Mouse (Mus musculus) T-helper 17 cell (primary cell): ENCODE results near the gene Habp2.

Source experiments
- in situ Hi-C, 2 experiments: fragments of 300-600 bp; cut with MboI, MseI; formaldehyde crosslinking; loops; 1 replicate in 1 of 2; 2 replicates in 1 of 2; pipeline ENCODE4 v1.15.1; 2025; ENCODE audit warnings: high pct_unique_total_duplicates in 2 of 2

The Habp2 gene

GRCm38 (mm10) chr19:56294654-56295399 is 7.9 kb downstream of the Habp2 start:
- in situ Hi-C loops = no loop called here

GRCm38 (mm10) chr19:56296668-56297067 is 9.7 kb downstream of the Habp2 start:
- in situ Hi-C loops = no loop called here

GRCm38 (mm10) chr19:56297264-56297663 is 10.3 kb downstream of the Habp2 start:
- in situ Hi-C loops = no loop called here

- in situ Hi-C loops = loop anchor here in 1 of 2 experiments (10.0 kb wide), 1 partner anchor 1894 kb away; no protein-coding TSS in a partner anchor
These were observed 13.9 kb downstream of the Habp2 start for GRCm38 (mm10) chr19:56300835-56301234.

GRCm38 (mm10) chr19:56316531-56316930 is 29.6 kb downstream of the Habp2 start:
- in situ Hi-C loops = no loop called here

GRCm38 (mm10) chr19:56319219-56319618 is 32.3 kb downstream of the Habp2 start:
- in situ Hi-C loops = no loop called here

GRCm38 (mm10) chr19:56319629-56320028 is 32.7 kb downstream of the Habp2 start:
- in situ Hi-C loops = no loop called here

- in situ Hi-C loops = no loop called here
These were observed 33.4 kb downstream of the Habp2 start for GRCm38 (mm10) chr19:56320186-56320860.

- in situ Hi-C loops = no loop called here
These were observed 34.5 kb downstream of the Habp2 start for GRCm38 (mm10) chr19:56321303-56321920.

GRCm38 (mm10) chr19:56325676-56326075 is 38.7 kb downstream of the Habp2 start:
- in situ Hi-C loops = no loop called here

- in situ Hi-C loops = no loop called here
These were observed 39.4 kb downstream of the Habp2 start for GRCm38 (mm10) chr19:56326243-56326855.

- in situ Hi-C loops = no loop called here
These were observed 49.4 kb downstream of the Habp2 start for GRCm38 (mm10) chr19:56336321-56336720.

- in situ Hi-C loops = no loop called here
These were observed 49.9 kb downstream of the Habp2 start for GRCm38 (mm10) chr19:56336826-56337225.

GRCm38 (mm10) chr19:56342006-56342405 is 55.1 kb downstream of the Habp2 start:
- in situ Hi-C loops = no loop called here

GRCm38 (mm10) chr19:56343869-56344563 is 57.1 kb downstream of the Habp2 start:
- in situ Hi-C loops = no loop called here

GRCm38 (mm10) chr19:56346016-56346415 is 59.1 kb downstream of the Habp2 start:
- in situ Hi-C loops = no loop called here

- in situ Hi-C loops = no loop called here
These were observed 59.8 kb downstream of the Habp2 start for GRCm38 (mm10) chr19:56346750-56347149.

- in situ Hi-C loops = no loop called here
These were observed 62.4 kb downstream of the Habp2 start for GRCm38 (mm10) chr19:56349295-56349694.

- in situ Hi-C loops = loop anchor here in 1 of 2 experiments (10.0 kb wide), 1 partner anchor 551 kb away; no protein-coding TSS in a partner anchor
These were observed 66.8 kb downstream of the Habp2 start for GRCm38 (mm10) chr19:56353689-56354088.

- in situ Hi-C loops = loop anchor here in 1 of 2 experiments (5.0 to 10.0 kb wide), 2 partner anchors 422 to 550 kb away; no protein-coding TSS in a partner anchor
These were observed 68.3 kb downstream of the Habp2 start for GRCm38 (mm10) chr19:56355201-56355600.
